Mouse (Mus musculus) heart, embryonic 14.5 days (tissue): ENCODE results near the gene Hjurp. TPM values are rescaled to one million over a fixed set of nuclear protein-coding genes. Genes with fewer than 3 reads are reported as not detected.

Experiments used
- ATAC-seq: fragments of 200-750 bp; cut with Nextera tagmentation; 2 replicates; pipeline ENCODE4 v1.8.0; 2017; ENCODE audit warnings: low read depth, moderate TSS enrichment; ENCODE audit not compliant: insufficient number of reproducible peaks, insufficient read depth, low FRiP score
- H3K27ac ChIP-seq, 2 experiments: fragments of 200-500 bp in 1 of 2; fragments of 300-500 bp in 1 of 2; sonication (generic) in 1 of 2; replicated peaks in 1 of 2; 2 replicates each; pipeline ENCODE4 v1.5.1; 2012 to 2014; ENCODE audit warnings: low read depth in 2 of 2, low read length in 2 of 2, control low read depth in 1 of 2, mild to moderate bottlenecking in 1 of 2, mixed read lengths in 1 of 2; ENCODE audit not compliant: control insufficient read depth in 1 of 2, insufficient read depth in 1 of 2
- H3K27me3 ChIP-seq: fragments of 300-500 bp; sonication (generic); 2 replicates; pipeline ENCODE4 v1.6.1; 2014; ENCODE audit warnings: mild to moderate bottlenecking, low read length, control low read depth; ENCODE audit not compliant: control insufficient read depth, insufficient read depth
- H3K36me3 ChIP-seq: fragments of 300-500 bp; sonication (generic); 2 replicates; pipeline ENCODE4 v1.6.1; 2014; ENCODE audit warnings: mild to moderate bottlenecking, control low read depth, low read length, mixed read lengths; ENCODE audit not compliant: control insufficient read depth, insufficient read depth
- H3K4me1 ChIP-seq, 2 experiments: fragments of 200-500 bp in 1 of 2; fragments of 300-500 bp in 1 of 2; sonication (generic) in 1 of 2; 2 replicates each; pipeline ENCODE4 v1.6.1; 2012 to 2014; ENCODE audit warnings: low read length in 2 of 2, control low read depth in 1 of 2, mixed read lengths in 1 of 2; ENCODE audit not compliant: control insufficient read depth in 2 of 2, insufficient read depth in 2 of 2
- H3K4me2 ChIP-seq: fragments of 300-500 bp; sonication (generic); 2 replicates; pipeline ENCODE4 v1.6.1; 2014; ENCODE audit warnings: mild to moderate bottlenecking, low read length
- H3K4me3 ChIP-seq, 2 experiments: fragments of 200-500 bp in 1 of 2; fragments of 300-500 bp in 1 of 2; sonication (generic) in 1 of 2; 2 replicates each; pipeline ENCODE4 v1.5.1; 2012 to 2014; ENCODE audit warnings: low read length in 2 of 2, mild to moderate bottlenecking in 2 of 2, control low read depth in 1 of 2, low read depth in 1 of 2, moderate library complexity in 1 of 2; ENCODE audit not compliant: control insufficient read depth in 1 of 2, insufficient read depth in 1 of 2
- H3K9ac ChIP-seq: fragments of 300-500 bp; sonication (generic); 2 replicates; pipeline ENCODE4 v1.6.1; 2014; ENCODE audit warnings: mild to moderate bottlenecking, low read length
- H3K9me3 ChIP-seq: fragments of 300-500 bp; sonication (generic); 2 replicates; pipeline ENCODE4 v1.6.1; 2016; ENCODE audit warnings: low read length, control low read depth; ENCODE audit not compliant: control insufficient read depth
- WGBS: fragments of 180-500 bp; shearing (Covaris S2); extraction: QIAGEN DNeasy Blood & Tissue Kit; methylation state at CpG from one replicate; pipeline ENCODE4 v1.1.7; 2014; 5-methylcytosine and 5-hydroxymethylcytosine counted together
- polyA plus RNA-seq: library from polyadenylated mRNA; unstranded; fragments of >200 nt; fragmentation: Nextera tagmentation; extraction: Ambion mirVana; gene quantifications from 2 replicates; pipeline ENCODE4 v1.2.1, GENCODE M21; 2014

Gene Hjurp
- polyA plus RNA-seq, 1 experiment from 2014 or later: 104 TPM

DNA sequence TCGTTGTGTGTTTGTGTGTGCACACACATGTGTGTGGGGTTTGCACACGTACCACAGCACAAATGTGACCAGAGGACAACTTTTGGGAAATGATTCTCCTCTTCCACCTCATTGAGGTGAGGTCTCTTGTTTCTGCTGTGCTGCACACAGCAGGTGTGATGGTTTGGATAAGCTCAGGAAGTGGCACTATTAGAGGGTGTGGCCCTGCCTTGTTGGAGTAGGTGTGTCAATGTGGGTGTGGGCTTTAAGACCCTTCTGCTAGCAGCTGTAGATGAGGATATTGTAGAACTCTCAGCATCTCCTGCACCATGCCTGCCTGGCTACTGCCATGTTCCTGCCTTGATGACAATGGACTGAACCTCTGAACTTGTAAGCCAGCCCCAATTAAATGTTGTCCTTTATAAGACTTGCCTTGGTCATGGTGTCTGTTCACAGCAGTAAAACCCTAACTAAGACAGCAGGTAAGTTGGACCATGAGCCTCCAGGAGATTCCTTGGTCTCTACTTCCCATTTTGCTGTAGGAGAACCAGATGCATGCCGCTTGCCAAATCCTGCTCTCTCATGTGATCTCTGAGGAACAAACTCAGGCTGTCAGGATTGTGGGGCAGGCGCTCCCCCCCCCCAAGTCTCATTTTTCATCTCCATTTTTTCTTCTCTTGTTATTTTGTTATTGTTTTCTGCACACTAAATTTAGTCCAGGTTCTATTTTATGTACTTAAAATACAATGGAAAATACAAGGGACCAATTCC, 18.9 kb upstream of the Hjurp start:
- no peaks in the 10 kb centered on the region for H3K27me3 ChIP-seq
- H3K9ac ChIP-seq: no peak overlapping the region
- no peak overlapping the region for H3K4me3 ChIP-seq
- H3K4me2 ChIP-seq: no peak overlapping the region
- no peak for ATAC-seq
- 63% methylated on average over 4 of the region's 4 CpGs for WGBS
- H3K27ac ChIP-seq: no peak overlapping the region
- no peaks in the 10 kb centered on the region for H3K36me3 ChIP-seq
- H3K4me1 ChIP-seq: no peaks in the 10 kb centered on the region
- peaks cover 71% of the 10 kb centered on the region for H3K9me3 ChIP-seq

DNA sequence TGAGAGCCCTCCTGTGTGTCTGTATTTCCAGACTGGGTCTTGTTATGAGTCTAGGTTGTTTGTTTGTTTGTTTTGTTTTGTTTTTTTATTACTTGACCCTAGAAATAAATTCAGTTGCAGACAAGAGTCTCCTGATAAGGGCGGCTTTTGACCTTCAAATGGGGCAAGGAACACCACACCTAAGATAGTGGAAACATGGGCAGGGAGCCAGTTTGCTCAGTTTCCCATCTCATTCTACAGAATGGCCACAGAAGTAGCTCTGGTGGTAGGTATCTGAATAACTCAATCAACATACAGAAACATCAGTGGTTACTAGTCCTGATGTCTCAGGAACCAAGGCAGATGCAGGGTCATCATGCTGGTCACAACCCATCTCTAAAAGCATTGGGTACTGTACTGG, 17.2 kb upstream of the Hjurp start:
- H3K9me3 ChIP-seq: peaks cover 67% of the 10 kb centered on the region
- no peak overlapping the region for H3K27ac ChIP-seq
- no peaks in the 10 kb centered on the region for H3K36me3 ChIP-seq
- H3K4me2 ChIP-seq: no peak overlapping the region
- ATAC-seq: no peak
- H3K4me1 ChIP-seq: no peaks in the 10 kb centered on the region
- 13% methylated on average over 1 of the region's 1 CpGs for WGBS
- H3K27me3 ChIP-seq: no peaks in the 10 kb centered on the region
- no peak overlapping the region for H3K9ac ChIP-seq
- H3K4me3 ChIP-seq: no peak overlapping the region

DNA sequence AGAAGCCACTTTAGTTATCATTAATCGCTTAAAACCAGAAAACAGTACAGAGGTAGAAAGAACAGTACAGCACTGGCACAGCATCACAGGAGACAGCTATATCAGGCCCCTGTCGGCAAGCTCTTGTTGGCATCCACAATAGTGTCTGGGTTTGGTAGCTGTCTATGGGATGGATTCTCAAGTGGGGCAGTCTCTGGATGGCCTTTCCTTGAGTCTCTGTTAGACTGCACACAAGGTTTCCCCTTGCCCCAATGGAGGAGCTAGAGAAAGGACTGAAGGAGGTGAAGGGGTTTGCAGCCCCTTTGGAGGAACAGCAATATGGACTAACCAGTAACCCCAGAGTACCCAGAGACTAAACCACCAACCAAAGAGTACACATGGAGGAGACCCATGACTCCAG, 14.6 kb upstream of the Hjurp start:
- Histone ChIP-seq H3K27ac (no peak overlapping the region), H3K9me3 (peaks cover 59% of the 10 kb centered on the region), H3K4me1 (no peaks in the 10 kb centered on the region), H3K4me2 (no peak overlapping the region), H3K9ac (no peak overlapping the region), H3K27me3 (no peaks in the 10 kb centered on the region), H3K4me3 (no peak overlapping the region), H3K36me3 (no peaks in the 10 kb centered on the region)
- 50% methylated on average over 2 of the region's 2 CpGs for WGBS
- no peak for ATAC-seq

- H3K27me3 ChIP-seq: no peaks in the 10 kb centered on the region
- H3K27ac ChIP-seq: no peak overlapping the region
- H3K9ac ChIP-seq: no peak overlapping the region
- H3K9me3 ChIP-seq: peaks cover 62% of the 10 kb centered on the region
- no peak overlapping the region for H3K4me2 ChIP-seq
- WGBS: 49% methylated on average over 3 of the region's 3 CpGs
- no peak for ATAC-seq
- H3K36me3 ChIP-seq: no peaks in the 10 kb centered on the region
- no peaks in the 10 kb centered on the region for H3K4me1 ChIP-seq
- H3K4me3 ChIP-seq: no peak overlapping the region
Measured at GRCm38 (mm10) chr1:88291409-88292005, 14.1 kb upstream of the Hjurp start.

DNA sequence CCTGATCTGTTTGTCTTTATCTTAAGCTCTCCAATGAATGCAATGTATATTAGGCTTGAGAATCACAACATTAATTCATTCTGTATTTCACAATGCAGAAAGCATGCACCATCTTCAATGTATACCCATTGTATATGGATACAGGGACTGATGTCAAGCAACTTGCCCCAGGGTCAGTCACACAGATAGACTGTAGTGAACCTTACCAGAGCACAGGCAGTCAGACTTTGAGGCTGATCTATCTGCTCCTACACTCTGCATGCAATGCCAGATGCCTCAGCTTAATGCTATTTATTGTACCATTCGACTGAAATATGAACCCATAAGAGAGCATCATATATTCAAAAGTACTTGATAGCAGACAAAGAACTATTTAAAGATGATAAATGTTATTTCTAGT, 13.1 kb upstream of the Hjurp start:
- H3K9ac ChIP-seq: no peak overlapping the region
- H3K4me2 ChIP-seq: no peak overlapping the region
- H3K4me1 ChIP-seq: no peaks in the 10 kb centered on the region
- H3K4me3 ChIP-seq: no peak overlapping the region
- no peaks in the 10 kb centered on the region for H3K36me3 ChIP-seq
- no peak overlapping the region for H3K27ac ChIP-seq
- no peaks in the 10 kb centered on the region for H3K27me3 ChIP-seq
- peaks cover 62% of the 10 kb centered on the region for H3K9me3 ChIP-seq
- 58% methylated on average over 1 of the region's 1 CpGs for WGBS
- ATAC-seq: no peak

GRCm38 (mm10) chr1:88289917-88290316, 12.5 kb upstream of the Hjurp start:
- Histone ChIP-seq H3K27me3 (no peaks in the 10 kb centered on the region), H3K36me3 (no peaks in the 10 kb centered on the region), H3K4me2 (no peak overlapping the region), H3K4me3 (no peak overlapping the region), H3K27ac (no peak overlapping the region), H3K4me1 (no peaks in the 10 kb centered on the region), H3K9ac (no peak overlapping the region), H3K9me3 (peaks cover 63% of the 10 kb centered on the region)
- ATAC-seq: no peak
- WGBS: 35% methylated on average over 4 of the region's 4 CpGs

GRCm38 (mm10) chr1:88289152-88289551, 11.7 kb upstream of the Hjurp start:
- Histone ChIP-seq H3K4me2 (no peak overlapping the region), H3K27ac (no peak overlapping the region), H3K4me1 (no peaks in the 10 kb centered on the region), H3K27me3 (no peaks in the 10 kb centered on the region), H3K4me3 (no peak overlapping the region), H3K9ac (no peak overlapping the region), H3K36me3 (no peaks in the 10 kb centered on the region), H3K9me3 (peaks cover 64% of the 10 kb centered on the region)
- WGBS: 49% methylated on average over 2 of the region's 2 CpGs
- no peak for ATAC-seq

DNA sequence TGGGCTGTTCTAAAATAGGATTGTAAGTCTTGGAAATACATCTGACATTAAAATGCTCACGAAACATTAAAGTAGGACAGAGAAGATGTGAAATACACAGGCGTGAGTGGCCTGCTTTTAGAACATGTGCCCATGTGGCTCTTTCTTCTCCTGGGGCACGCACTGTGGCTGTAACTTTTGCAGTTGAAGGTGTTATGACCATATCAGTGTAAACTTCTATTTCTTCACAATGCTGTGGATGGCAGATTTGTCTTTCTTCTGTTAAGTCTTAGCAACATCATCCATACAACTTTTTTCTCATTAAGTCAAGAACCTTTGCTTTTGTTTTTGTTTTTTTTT, 11.3 kb upstream of the Hjurp start:
- Histone ChIP-seq H3K4me1 (no peaks in the 10 kb centered on the region), H3K9me3 (peaks cover 65% of the 10 kb centered on the region), H3K27ac (no peak overlapping the region), H3K27me3 (no peaks in the 10 kb centered on the region), H3K4me2 (no peak overlapping the region), H3K4me3 (no peak overlapping the region), H3K36me3 (no peaks in the 10 kb centered on the region), H3K9ac (no peak overlapping the region)
- ATAC-seq: no peak
- WGBS: 60% methylated on average over 3 of the region's 3 CpGs
